Mouse (Mus musculus) inflammation-experienced regulatory T-cells, adult 6 months (primary cell): ENCODE data around the gene Ptbp3. TPM values are rescaled to one million over a fixed set of nuclear protein-coding genes. Genes with fewer than 3 reads are reported as not detected.

Experiments used
- ATAC-seq: one replicate; pipeline ENCODE4 v1.8.0; 2017
- polyA plus RNA-seq, 3 experiments: library from polyadenylated mRNA; unstranded; fragments of 100-300 nt; shearing (Covaris generic); gene quantifications; one replicate each; pipeline ENCODE4 v1.2.1; 2017

Gene Ptbp3
- polyA plus RNA-seq, 3 experiments from 2014 or later: 96.1 to 119 (median 110) TPM

GRCm38 (mm10) chr4:59434039-59434438 lies 115.1 kb downstream of the Ptbp3 start:
- no peak for ATAC-seq

- ATAC-seq: no peak
These were observed 120.0 kb downstream of the Ptbp3 start for GRCm38 (mm10) chr4:59429128-59429527.

DNA sequence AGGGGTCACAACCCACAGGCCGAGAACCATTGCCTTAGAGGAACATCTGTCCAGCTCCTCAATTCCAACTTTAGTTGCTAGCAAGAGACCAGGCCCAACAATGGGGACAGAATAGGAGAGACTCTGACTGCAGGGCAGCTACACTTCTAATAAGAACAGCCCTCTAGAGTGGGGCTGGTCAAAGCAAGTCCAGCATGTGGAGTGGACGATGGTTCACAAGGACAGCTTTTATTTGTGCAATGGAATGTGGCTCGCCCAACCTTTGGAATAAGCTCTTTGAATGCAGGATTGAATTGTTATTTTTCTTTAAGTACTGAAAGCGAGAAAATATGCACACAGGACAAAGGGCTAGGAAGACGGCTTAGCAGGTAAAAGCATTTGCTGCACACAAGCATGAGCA lies 122.7 kb downstream of the Ptbp3 start:
- ATAC-seq: no peak

- no peak for ATAC-seq
These were observed 126.4 kb downstream of the Ptbp3 start for GRCm38 (mm10) chr4:59422808-59423207.

- ATAC-seq: no peak
These were observed 127.0 kb downstream of the Ptbp3 start for GRCm38 (mm10) chr4:59422025-59422783.

Other genes starting within 250 kb of the Ptbp3 start
- gene Susd1, start 110.7 kb downstream of the Ptbp3 start, polyA plus RNA-seq: 1 to 10 TPM in 1 of 3 experiments, under 1 TPM in 1, not detected in 1; 0.82 to 1.3 TPM
- gene Hsdl2, start 32.2 kb upstream of the Ptbp3 start, polyA plus RNA-seq: 10 to 100 TPM; 34.5 to 47.5 (median 41.4) TPM
- 10 to 100 TPM in 1 of 3 experiments, 1 to 10 TPM in 2; 7.0 to 25.5 (median 10.0) TPM for gene E130308A19Rik, start 76.8 kb upstream of the Ptbp3 start, polyA plus RNA-seq